Mouse (Mus musculus): ENCODE measurements around the gene Rrad.
"Not testable (repeated sequence)": the region's sequence is repeated elsewhere in the genome, so short reads cannot be mapped to it uniquely, and the experiment has no call there.

The Rrad gene

DNA sequence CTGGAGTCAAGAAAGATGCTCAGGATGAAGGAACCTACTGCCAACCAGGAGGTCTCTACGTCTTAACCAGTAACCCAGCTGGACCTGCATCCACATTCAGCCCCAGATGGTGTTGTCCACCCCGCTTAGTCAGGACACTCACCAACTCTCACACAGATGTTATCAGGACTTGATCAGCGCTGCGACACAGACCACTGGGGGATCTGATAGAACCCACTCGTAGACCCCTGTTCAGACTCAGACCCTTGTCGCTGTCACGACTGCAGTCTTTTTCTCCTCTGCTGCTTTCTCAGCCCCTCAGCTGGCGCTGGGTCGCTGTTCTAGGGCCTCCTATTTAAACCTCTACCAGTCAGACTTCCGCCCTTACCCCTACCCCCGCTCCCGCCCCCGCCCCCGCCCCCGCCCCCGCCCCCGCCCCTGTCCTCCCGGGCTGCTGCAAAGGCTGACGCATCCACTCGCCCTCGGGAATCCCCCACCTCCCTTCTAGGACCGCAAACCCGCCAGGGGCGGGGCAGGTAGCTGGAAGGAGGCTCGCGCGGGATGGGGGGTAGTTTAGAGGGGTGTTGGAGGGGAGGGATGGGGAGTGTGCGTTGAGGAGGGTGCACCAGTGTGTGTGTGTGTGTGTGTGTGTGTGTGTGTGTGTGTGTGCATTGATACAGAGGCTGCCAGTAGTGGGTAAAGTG, at the start of gene Rrad:
Gene Rrad, minus strand, starts transcription at position 347 of the 683 bp plus-strand sequence.
- DNase-seq (ENCODE audit: low read depth, low spot score), result peak; percentile 8

DNA sequence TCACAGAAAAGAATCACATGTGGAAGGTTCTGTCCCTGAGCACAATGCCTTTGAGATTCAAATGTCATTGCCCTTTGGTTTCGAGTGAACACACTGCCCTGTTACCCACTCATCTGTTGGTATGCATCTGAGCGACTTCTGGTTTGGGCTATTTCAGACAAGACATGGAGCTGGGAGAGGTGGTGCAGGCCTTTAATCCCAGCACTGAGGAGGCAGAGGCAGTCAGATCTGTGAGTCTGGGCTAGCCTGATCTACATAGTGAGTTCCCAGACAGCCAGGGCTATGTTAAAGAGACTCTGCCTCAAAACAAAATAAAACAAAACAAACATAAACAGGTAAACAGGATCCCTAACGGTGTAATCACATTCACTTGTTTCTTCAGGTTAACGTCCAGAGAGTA, 24.5 kb upstream of the Rrad start:
- no peak for DNase-seq (ENCODE audit: low read depth, low spot score)

GRCm38 (mm10) chr8:104654984-104655383, 23.9 kb upstream of the Rrad start:
- DNase-seq (ENCODE audit: low read depth, low spot score), result peak; percentile 85

GRCm38 (mm10) chr8:104644187-104644586, 13.1 kb upstream of the Rrad start:
- not testable (repeated sequence) for DNase-seq (ENCODE audit: low read depth, low spot score)

DNA sequence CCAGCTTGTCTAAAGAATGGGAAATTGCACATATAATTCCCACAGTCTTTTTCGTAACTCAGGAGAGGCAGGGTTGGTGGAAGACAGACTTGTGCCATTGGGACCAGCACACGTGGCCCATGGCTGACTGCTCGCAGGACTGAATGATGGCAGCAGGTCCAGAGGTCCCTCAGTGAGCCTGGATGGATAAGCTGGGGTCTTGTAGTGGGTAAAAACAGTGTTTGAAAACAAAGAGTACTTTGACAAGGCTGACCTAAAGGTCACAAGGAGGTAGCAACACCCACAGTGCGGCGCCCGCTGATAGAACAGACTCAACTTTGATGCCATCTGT, 11.2 kb upstream of the Rrad start:
- no peak for DNase-seq (ENCODE audit: low read depth, low spot score)

DNA sequence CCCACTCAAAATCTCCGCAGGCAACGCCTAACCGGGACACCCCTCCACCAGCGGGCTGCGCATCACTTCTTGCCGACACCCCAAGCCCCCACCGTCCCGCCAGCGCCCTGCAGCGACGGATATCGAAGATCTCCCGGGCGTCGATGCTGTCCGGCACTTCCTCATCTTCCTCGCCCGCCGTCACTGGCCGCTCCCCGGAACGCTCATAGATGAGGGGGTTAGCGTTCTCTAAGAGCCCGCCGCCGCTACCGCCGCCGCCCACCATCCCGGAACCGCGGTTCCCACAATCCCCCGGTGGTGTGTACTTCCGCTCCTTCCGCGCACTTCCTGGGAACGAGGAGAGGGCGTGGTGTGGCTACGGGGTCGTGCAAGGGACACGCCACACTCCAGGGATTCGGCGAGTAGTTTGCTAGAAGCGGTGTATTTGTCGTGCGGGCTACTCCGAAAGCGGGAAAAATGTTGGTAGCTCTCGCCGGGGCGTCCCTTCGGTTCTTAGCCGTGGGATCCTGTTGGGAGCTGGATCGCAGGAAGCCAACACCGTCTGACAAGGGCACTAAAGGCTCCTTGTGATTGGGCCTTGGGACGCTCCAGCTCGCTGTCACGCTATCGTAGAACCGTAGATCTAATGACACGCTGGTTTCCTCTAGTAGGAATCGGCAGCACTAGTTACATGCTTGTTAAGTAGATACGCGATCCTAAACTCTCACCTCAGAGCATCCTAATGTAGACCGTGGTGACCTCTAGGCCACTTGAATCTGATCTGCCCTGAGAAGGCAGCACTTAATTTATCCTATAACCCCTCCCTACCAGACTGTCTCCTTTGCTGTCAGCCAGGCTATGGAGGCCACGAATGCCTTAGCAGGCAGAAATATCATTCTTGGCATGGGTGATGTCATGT, 10.5 kb upstream of the Rrad start, which contains the start of gene Ciao2b:
Gene Ciao2b, minus strand, starts transcription at position 540 of the 898 bp plus-strand sequence.
- DNase-seq (ENCODE audit: low read depth, low spot score), result peak; percentile 75

DNA sequence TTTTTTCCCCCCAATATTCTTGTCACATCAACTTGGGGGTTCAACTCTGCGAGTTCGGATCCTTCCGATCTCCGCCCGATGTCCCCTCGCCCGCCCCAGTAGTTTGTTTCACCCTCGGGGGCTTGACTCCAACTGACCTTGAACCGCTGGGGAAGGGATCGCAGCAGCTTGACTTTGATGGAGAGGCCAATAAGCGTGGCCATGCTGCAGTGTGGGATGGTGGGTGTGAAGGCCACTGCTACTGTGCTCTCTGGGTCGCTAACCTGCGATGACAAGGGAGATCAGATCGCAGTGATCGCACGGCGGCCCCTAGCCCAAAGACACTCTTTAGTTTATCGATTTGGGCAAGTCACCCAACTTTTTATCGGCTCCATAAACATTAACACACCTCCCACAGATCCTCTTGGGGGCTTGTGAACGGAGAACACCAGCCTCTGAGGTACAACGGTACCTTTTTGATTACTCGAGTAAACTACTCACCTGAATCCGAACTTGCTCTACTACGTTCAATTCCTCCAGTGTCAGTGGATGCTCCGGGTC, 9.8 kb upstream of the Rrad start:
- no peak for DNase-seq (ENCODE audit: low read depth, low spot score)

- no peak for DNase-seq (ENCODE audit: low read depth, low spot score)
Observed at GRCm38 (mm10) chr8:104640241-104640640, 9.1 kb upstream of the Rrad start.

- no peak for DNase-seq (ENCODE audit: low read depth, low spot score)
Observed at GRCm38 (mm10) chr8:104638010-104638409, 6.9 kb upstream of the Rrad start.

GRCm38 (mm10) chr8:104635004-104635710, 4.0 kb upstream of the Rrad start:
- no peak for DNase-seq (ENCODE audit: low read depth, low spot score)

DNA sequence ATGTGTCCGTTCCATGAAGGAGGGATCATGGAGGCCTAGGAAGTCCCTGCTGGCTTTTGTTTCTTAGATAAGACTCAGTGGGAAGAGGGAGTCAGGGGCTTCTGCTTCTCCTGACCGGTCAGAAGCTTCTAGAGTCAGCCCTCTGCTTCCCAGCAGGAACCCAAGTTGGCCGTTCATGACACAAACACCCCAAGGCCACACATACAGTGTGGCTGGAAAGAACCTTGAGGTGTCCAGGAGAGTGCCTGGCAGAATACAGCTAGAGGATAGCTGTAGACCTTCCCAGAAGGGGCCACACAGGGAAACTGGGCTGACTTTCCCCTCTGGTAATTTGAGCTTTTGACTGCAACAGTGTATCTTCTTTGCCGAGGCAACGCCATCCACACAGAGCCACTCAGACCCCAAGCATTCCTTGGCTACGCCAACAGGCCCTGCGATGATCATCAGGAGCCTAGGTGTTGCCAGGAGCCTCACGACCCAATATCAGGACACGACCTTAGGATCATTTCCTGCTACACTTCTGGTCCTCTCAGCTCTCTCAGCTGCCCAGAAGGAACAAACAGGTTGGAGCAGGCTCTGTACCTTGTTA, 2.1 kb upstream of the Rrad start:
- DNase-seq (ENCODE audit: low read depth, low spot score), result no peak

- no peak for DNase-seq (ENCODE audit: low read depth, low spot score)
Observed at GRCm38 (mm10) chr8:104632486-104632885, 1.4 kb upstream of the Rrad start.

DNA sequence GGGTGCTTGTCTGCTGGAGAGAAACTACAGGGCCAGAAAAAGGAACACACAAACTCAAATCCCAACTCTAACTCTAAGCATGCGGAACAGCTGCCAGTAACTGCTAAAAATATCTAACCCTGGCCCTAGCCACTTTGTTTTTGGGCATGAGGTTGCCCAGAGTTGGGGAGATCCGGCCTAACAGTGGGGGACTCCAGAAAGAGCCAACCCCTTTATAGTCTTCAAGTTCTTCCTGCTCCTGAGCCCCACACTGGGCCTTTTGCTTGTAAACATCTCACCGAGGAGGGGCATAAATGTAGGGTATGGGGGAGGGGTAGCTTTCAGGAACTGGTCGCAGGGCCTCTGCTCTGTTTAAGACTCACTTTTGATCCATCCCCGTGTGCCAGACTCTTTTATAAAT, 848 bp upstream of the Rrad start:
- DNase-seq (ENCODE audit: low read depth, low spot score), result no peak

DNA sequence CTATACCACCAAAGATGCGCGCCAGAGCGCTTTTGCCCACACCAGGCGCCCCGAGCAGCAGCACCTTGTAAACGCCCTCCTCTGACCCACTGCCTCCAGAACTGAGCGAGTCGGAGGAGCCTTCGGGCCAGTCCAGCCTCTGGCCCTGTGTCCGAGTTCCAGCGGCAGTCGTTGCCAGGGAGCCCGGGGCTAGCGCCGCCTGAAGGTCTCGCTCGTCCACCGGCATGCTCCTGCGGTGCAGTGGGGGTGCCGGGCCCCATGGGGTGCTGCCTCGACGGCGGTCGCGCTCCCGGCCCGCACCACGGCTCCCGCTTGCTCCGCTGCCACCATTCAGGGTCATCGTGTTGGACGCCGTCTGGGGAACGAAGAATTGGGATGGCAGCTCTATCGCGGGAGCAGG, 553 bp downstream of the Rrad start:
- DNase-seq (ENCODE audit: low read depth, low spot score), result no peak

- no peak for DNase-seq (ENCODE audit: low read depth, low spot score)
Observed at GRCm38 (mm10) chr8:104630111-104630479, 1.0 kb downstream of the Rrad start.

- no peak for DNase-seq (ENCODE audit: low read depth, low spot score)
Observed at GRCm38 (mm10) chr8:104629306-104630110, 1.6 kb downstream of the Rrad start.

- no peak for DNase-seq (ENCODE audit: low read depth, low spot score)
Observed at GRCm38 (mm10) chr8:104628402-104628801, 2.7 kb downstream of the Rrad start.

DNA sequence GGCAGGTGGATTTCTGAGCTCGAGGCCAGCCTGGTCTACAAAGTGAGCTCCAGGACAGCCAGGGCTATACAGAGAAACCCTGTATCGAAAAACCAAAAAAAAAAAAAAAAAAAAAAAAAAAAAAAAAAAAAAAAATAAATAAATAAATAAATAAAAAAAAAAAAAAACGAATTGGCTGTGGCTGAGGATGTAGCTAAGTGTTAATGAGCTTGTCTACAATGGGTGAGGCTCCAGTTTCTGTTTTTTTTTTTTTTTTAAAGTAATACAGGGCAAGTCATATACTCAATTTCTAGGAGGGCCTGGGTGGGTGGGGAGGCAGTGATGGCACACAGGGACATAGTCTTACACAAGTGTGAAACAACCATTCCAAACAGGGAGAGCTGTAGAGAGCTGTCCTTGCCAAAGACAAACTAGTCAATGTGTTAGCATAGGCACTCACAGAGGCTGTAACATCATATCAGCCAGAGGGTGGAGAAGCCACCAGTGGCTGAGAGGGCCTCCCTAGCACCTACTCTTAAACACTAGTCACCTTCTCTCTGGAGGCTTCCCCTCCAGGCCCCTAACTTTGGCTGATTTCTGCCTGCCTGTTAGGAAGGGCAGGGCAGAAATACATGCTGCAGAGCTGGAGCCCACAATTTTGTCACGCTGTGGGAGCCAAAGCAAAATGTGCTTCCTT, 3.9 kb downstream of the Rrad start:
- no peak for DNase-seq (ENCODE audit: low read depth, low spot score)

GRCm38 (mm10) chr8:104624161-104624560, 7.0 kb downstream of the Rrad start, which contains the start of gene Cdh16:
TSS of gene Cdh16 (minus strand) at chr8:104624396.
- DNase-seq (ENCODE audit: low read depth, low spot score), result no peak

GRCm38 (mm10) chr8:104620765-104621164, 10.4 kb downstream of the Rrad start:
- DNase-seq (ENCODE audit: low read depth, low spot score), result no peak
